Mouse (Mus musculus) heart, embryonic 13.5 days (tissue): ENCODE measurements around the gene Rab31. TPM values are rescaled to one million over a fixed set of nuclear protein-coding genes. Genes with fewer than 3 reads are reported as not detected.

Source experiments
- ATAC-seq: fragments of 200-750 bp; cut with Nextera tagmentation; 2 replicates; pipeline ENCODE4 v1.8.0; 2017; ENCODE audit warnings: moderate TSS enrichment; ENCODE audit not compliant: insufficient number of reproducible peaks, low FRiP score, low TSS enrichment; ENCODE audit errors: extremely low read depth
- H3K27ac ChIP-seq: fragments of 300-500 bp; sonication (generic); replicated peaks from 2 replicates; pipeline ENCODE4 v1.5.1; 2015; ENCODE audit warnings: moderate library complexity, mild to moderate bottlenecking, inconsistent platforms
- H3K27me3 ChIP-seq: fragments of 300-500 bp; sonication (generic); replicated peaks from 2 replicates; pipeline ENCODE4 v1.6.1; 2015; ENCODE audit warnings: mild to moderate bottlenecking, inconsistent platforms
- H3K36me3 ChIP-seq: fragments of 300-500 bp; sonication (generic); 2 replicates; pipeline ENCODE4 v1.6.1; 2015; ENCODE audit warnings: mild to moderate bottlenecking, inconsistent platforms
- H3K4me1 ChIP-seq: fragments of 300-500 bp; sonication (generic); 2 replicates; pipeline ENCODE4 v1.6.1; 2015; ENCODE audit warnings: inconsistent platforms
- H3K4me2 ChIP-seq: fragments of 300-500 bp; sonication (generic); 2 replicates; pipeline ENCODE4 v1.6.1; 2015; ENCODE audit warnings: inconsistent platforms, mild to moderate bottlenecking, moderate library complexity
- H3K4me3 ChIP-seq: fragments of 300-500 bp; sonication (generic); 2 replicates; pipeline ENCODE4 v1.5.1; 2015; ENCODE audit warnings: moderate library complexity, mild to moderate bottlenecking, inconsistent platforms
- H3K9ac ChIP-seq: fragments of 300-500 bp; sonication (generic); 2 replicates; pipeline ENCODE4 v1.6.1; 2015; ENCODE audit warnings: inconsistent platforms, mild to moderate bottlenecking, moderate library complexity
- H3K9me3 ChIP-seq: fragments of 300-500 bp; sonication (generic); 2 replicates; pipeline ENCODE4 v1.6.1; 2016; ENCODE audit warnings: inconsistent platforms
- WGBS: fragments of 180-500 bp; shearing (Covaris S2); methylation state at CpG from one replicate; pipeline ENCODE4 v1.1.7; 2015; ENCODE audit warnings: mixed read lengths; 5-methylcytosine and 5-hydroxymethylcytosine counted together
- polyA plus RNA-seq: library from polyadenylated mRNA; unstranded; fragments of >200 nt; fragmentation: Nextera tagmentation; extraction: Ambion mirVana; gene quantifications from 2 replicates; pipeline ENCODE4 v1.2.1, GENCODE M21; 2015

Rab31 gene
- polyA plus RNA-seq, 1 experiment from 2014 or later, result 23.9 TPM

- H3K27me3 ChIP-seq, result no peaks in the 10 kb centered on the region
- whole genome bisulfite sequencing, result 84% methylated on average over 6 of the region's 6 CpGs
- H3K9ac ChIP-seq, result no peak overlapping the region
- H3K4me1 ChIP-seq, result peaks cover 10% of the 10 kb centered on the region
- H3K4me2 ChIP-seq, result no peak overlapping the region
- H3K9me3 ChIP-seq, result peaks cover 7% of the 10 kb centered on the region
- no peak for ATAC-seq
- no peak overlapping the region for H3K27ac ChIP-seq
- peaks cover 11% of the 10 kb centered on the region for H3K36me3 ChIP-seq
- no peak overlapping the region for H3K4me3 ChIP-seq
Observed at GRCm38 (mm10) chr17:65753130-65753529, 19.4 kb downstream of the Rab31 start.

GRCm38 (mm10) chr17:65750301-65750700 lies 22.3 kb downstream of the Rab31 start:
- Histone ChIP-seq H3K36me3 (peaks cover 9% of the 10 kb centered on the region), H3K27me3 (no peaks in the 10 kb centered on the region), H3K4me3 (no peak overlapping the region), H3K9ac (no peak overlapping the region), H3K4me1 (peaks cover 10% of the 10 kb centered on the region), H3K4me2 (no peak overlapping the region), H3K27ac (no peak overlapping the region), H3K9me3 (peaks cover 7% of the 10 kb centered on the region)
- no peak for ATAC-seq

GRCm38 (mm10) chr17:65749803-65750202 lies 22.7 kb downstream of the Rab31 start:
- ATAC-seq, result no peak
- Histone ChIP-seq H3K4me1 (peaks cover 10% of the 10 kb centered on the region), H3K27me3 (no peaks in the 10 kb centered on the region), H3K27ac (no peak overlapping the region), H3K4me2 (no peak overlapping the region), H3K36me3 (peaks cover 11% of the 10 kb centered on the region), H3K9ac (no peak overlapping the region), H3K9me3 (peaks cover 7% of the 10 kb centered on the region), H3K4me3 (no peak overlapping the region)
- 84% methylated on average over 7 of the region's 7 CpGs for WGBS

- Histone ChIP-seq H3K27ac (no peak overlapping the region), H3K4me2 (no peak overlapping the region), H3K4me3 (no peak overlapping the region), H3K36me3 (peaks cover 16% of the 10 kb centered on the region), H3K9ac (no peak overlapping the region), H3K9me3 (peaks cover 7% of the 10 kb centered on the region), H3K4me1 (peaks cover 6% of the 10 kb centered on the region; the same call in 1 of the 2 replicates), H3K27me3 (no peaks in the 10 kb centered on the region)
- ATAC-seq, result no peak
- WGBS, result 53% methylated on average over 6 of the region's 6 CpGs
Observed at GRCm38 (mm10) chr17:65748997-65749396, 23.6 kb downstream of the Rab31 start.

GRCm38 (mm10) chr17:65746314-65746713 lies 26.2 kb downstream of the Rab31 start:
- Histone ChIP-seq H3K9me3 (peaks cover 4% of the 10 kb centered on the region; the same call in 1 of the 2 replicates), H3K4me1 (peaks cover 3% of the 10 kb centered on the region; the same call in 1 of the 2 replicates), H3K27ac (no peak overlapping the region), H3K27me3 (no peaks in the 10 kb centered on the region), H3K9ac (no peak overlapping the region), H3K4me2 (no peak overlapping the region), H3K4me3 (no peak overlapping the region), H3K36me3 (peaks cover 7% of the 10 kb centered on the region)
- ATAC-seq, result no peak
- 74% methylated on average over 6 of the region's 6 CpGs for WGBS

GRCm38 (mm10) chr17:65743664-65744330 lies 28.8 kb downstream of the Rab31 start:
- no peak for ATAC-seq
- Histone ChIP-seq H3K4me1 (peaks cover 14% of the 10 kb centered on the region), H3K27me3 (no peaks in the 10 kb centered on the region), H3K27ac (no peak overlapping the region), H3K36me3 (peaks cover 7% of the 10 kb centered on the region), H3K4me2 (no peak overlapping the region), H3K9ac (no peak overlapping the region), H3K9me3 (no peaks in the 10 kb centered on the region), H3K4me3 (no peak overlapping the region)
- WGBS, result 80% methylated on average over 11 of the region's 11 CpGs

- Histone ChIP-seq H3K27me3 (no peaks in the 10 kb centered on the region), H3K4me2 (no peak overlapping the region), H3K36me3 (peaks cover 7% of the 10 kb centered on the region), H3K27ac (no peak overlapping the region), H3K9ac (no peak overlapping the region), H3K4me1 (peaks cover 14% of the 10 kb centered on the region), H3K9me3 (no peaks in the 10 kb centered on the region), H3K4me3 (no peak overlapping the region)
- ATAC-seq, result no peak
- WGBS, result 74% methylated on average over 4 of the region's 4 CpGs
Observed at GRCm38 (mm10) chr17:65742969-65743368, 29.6 kb downstream of the Rab31 start.

- Histone ChIP-seq H3K4me2 (no peak overlapping the region), H3K27me3 (no peaks in the 10 kb centered on the region), H3K4me3 (no peak overlapping the region), H3K9ac (no peak overlapping the region), H3K9me3 (no peaks in the 10 kb centered on the region), H3K27ac (no peak overlapping the region), H3K36me3 (peaks cover 7% of the 10 kb centered on the region), H3K4me1 (peaks cover 14% of the 10 kb centered on the region)
- no peak for ATAC-seq
- whole genome bisulfite sequencing, result 76% methylated on average over 10 of the region's 10 CpGs
Observed at GRCm38 (mm10) chr17:65742245-65742905, 30.2 kb downstream of the Rab31 start.

- Histone ChIP-seq H3K4me1 (peaks cover 14% of the 10 kb centered on the region), H3K36me3 (peaks cover 7% of the 10 kb centered on the region), H3K27me3 (no peaks in the 10 kb centered on the region), H3K4me2 (no peak overlapping the region), H3K9ac (no peak overlapping the region), H3K9me3 (no peaks in the 10 kb centered on the region), H3K27ac (no peak overlapping the region), H3K4me3 (no peak overlapping the region)
- no peak for ATAC-seq
- WGBS, result 80% methylated on average over 4 of the region's 4 CpGs
Observed at GRCm38 (mm10) chr17:65741565-65741964, 31.0 kb downstream of the Rab31 start.

- Histone ChIP-seq H3K9me3 (no peaks in the 10 kb centered on the region), H3K36me3 (peaks cover 7% of the 10 kb centered on the region), H3K4me1 (peaks cover 14% of the 10 kb centered on the region), H3K9ac (no peak overlapping the region), H3K4me3 (no peak overlapping the region), H3K4me2 (no peak overlapping the region), H3K27me3 (no peaks in the 10 kb centered on the region), H3K27ac (peak overlapping the region; percentile 32)
- WGBS, result 58% methylated on average over 15 of the region's 15 CpGs
- ATAC-seq, result no peak
Observed at GRCm38 (mm10) chr17:65739874-65740725, 32.5 kb downstream of the Rab31 start.

GRCm38 (mm10) chr17:65737622-65738021 lies 34.9 kb downstream of the Rab31 start:
- Histone ChIP-seq H3K4me2 (no peak overlapping the region), H3K4me1 (peaks cover 14% of the 10 kb centered on the region), H3K27me3 (no peaks in the 10 kb centered on the region), H3K9me3 (no peaks in the 10 kb centered on the region), H3K4me3 (no peak overlapping the region), H3K36me3 (no peaks in the 10 kb centered on the region), H3K27ac (peak overlapping the region; percentile 40), H3K9ac (no peak overlapping the region)
- WGBS, result 66% methylated on average over 6 of the region's 6 CpGs
- ATAC-seq, result no peak
